Mouse (Mus musculus): ENCODE measurements around the gene Polr3e. TPM values are rescaled to one million over a fixed set of nuclear protein-coding genes. Genes with fewer than 3 reads are reported as not detected.
"Not testable (repeated sequence)": the region's sequence is repeated elsewhere in the genome, so short reads cannot be mapped to it uniquely, and the experiment has no call there.

The Polr3e gene
- total RNA-seq, 1 experiment: 44.4 TPM

GRCm38 (mm10) chr7:120943936-120944509 lies 26.5 kb downstream of the Polr3e start:
- TF ChIP-seq CHD2 (IDR thresholded peaks at IDR 0.05; ENCODE audit: low read depth, low read length) (no peak), MAFK (IDR thresholded peaks at IDR 0.05; ENCODE audit: insufficient read depth, low read depth, low read length) (no peak), HCFC1 (IDR thresholded peaks at IDR 0.05; ENCODE audit: borderline replicate concordance, insufficient read depth, low read length) (no peak), ZC3H11A (IDR thresholded peaks at IDR 0.05; ENCODE audit: borderline replicate concordance, low read depth, low read length) (no peak), ZNF384 (IDR thresholded peaks at IDR 0.05; ENCODE audit: low read depth, low read length) (no peak)
- Histone ChIP-seq H3K9me3 (ENCODE audit: control insufficient read depth, insufficient read depth, low read depth, low read length) (no peaks in the 10 kb centered on the region), H3K4me3 (ENCODE audit: insufficient read depth in 1 of 2, low read depth in 1 of 2, low read length in 2 of 2, poor library complexity in 1 of 2, severe bottlenecking in 1 of 2) (no peak overlapping the region), H3K4me1 (ENCODE audit: control insufficient read depth in 2 of 2, insufficient read depth in 2 of 2, low read length in 2 of 2, poor library complexity in 1 of 2) (peaks cover 0 to 3% of the 10 kb centered on the region in 2 experiments; a peak in 1 of 4 replicates), H3K36me3 (ENCODE audit: control insufficient read depth, insufficient read depth, low read length, poor library complexity, severe bottlenecking) (peaks cover 56% of the 10 kb centered on the region), H3K27ac (ENCODE audit: insufficient read depth, low read depth, low read length, poor library complexity, severe bottlenecking) (no peak overlapping the region), H3K9ac (ENCODE audit: insufficient read depth, low read depth, low read length, poor library complexity, severe bottlenecking) (no peak overlapping the region)
- no peak for DNase-seq (ENCODE audit: low read depth, low spot score)
- in situ Hi-C loops (cut with MboI; ENCODE audit: low sequenced_read_pairs in 2 of 2, unreplicated experiment in 2 of 2): no loop called here

GRCm38 (mm10) chr7:120953591-120953990 lies 36.0 kb downstream of the Polr3e start:
- H3K27ac ChIP-seq (ENCODE audit: insufficient read depth, low read depth, low read length, poor library complexity, severe bottlenecking); H3K4me3 ChIP-seq (ENCODE audit: insufficient read depth in 1 of 2, low read depth in 1 of 2, low read length in 2 of 2, poor library complexity in 1 of 2, severe bottlenecking in 1 of 2); in situ Hi-C loops (cut with MboI; ENCODE audit: low sequenced_read_pairs in 2 of 2, unreplicated experiment in 2 of 2); H3K4me1 ChIP-seq (ENCODE audit: control insufficient read depth in 2 of 2, insufficient read depth in 2 of 2, low read length in 2 of 2, poor library complexity in 1 of 2); H3K9ac ChIP-seq (ENCODE audit: insufficient read depth, low read depth, low read length, poor library complexity, severe bottlenecking); DNase-seq (ENCODE audit: low read depth, low spot score); H3K9me3 ChIP-seq (ENCODE audit: control insufficient read depth, insufficient read depth, low read depth, low read length): not testable (repeated sequence)
- H3K36me3 ChIP-seq (ENCODE audit: control insufficient read depth, insufficient read depth, low read length, poor library complexity, severe bottlenecking): peaks cover 14% of the 10 kb centered on the region

DNA sequence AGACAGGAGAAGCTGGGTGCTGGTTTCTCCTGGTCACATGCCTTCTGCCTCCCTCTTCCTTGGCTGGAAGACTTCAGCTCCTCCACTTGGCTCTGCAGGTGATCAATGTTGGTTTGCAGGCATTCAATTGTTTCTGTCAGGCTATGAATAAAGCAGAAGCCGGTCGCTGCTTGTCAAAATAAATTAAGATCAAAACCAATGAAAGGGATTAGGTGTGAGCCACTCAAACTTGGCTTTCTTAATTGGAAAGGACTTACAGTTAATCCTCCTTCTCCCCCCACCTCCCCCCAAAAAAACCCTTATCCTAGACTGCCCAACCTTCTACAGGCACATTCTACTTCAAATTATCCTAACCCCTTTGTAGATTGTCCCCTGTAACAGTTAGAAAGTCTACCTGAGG lies 42.6 kb downstream of the Polr3e start:
- in situ Hi-C loops (cut with MboI; ENCODE audit: low sequenced_read_pairs in 2 of 2, unreplicated experiment in 2 of 2): no loop called here
- no peak overlapping the region for H3K4me3 ChIP-seq (ENCODE audit: insufficient read depth in 1 of 2, low read depth in 1 of 2, low read length in 2 of 2, poor library complexity in 1 of 2, severe bottlenecking in 1 of 2)
- TF ChIP-seq CHD2 (IDR thresholded peaks at IDR 0.05; ENCODE audit: low read depth, low read length) (no peak), MAFK (IDR thresholded peaks at IDR 0.05; ENCODE audit: insufficient read depth, low read depth, low read length) (no peak), HCFC1 (IDR thresholded peaks at IDR 0.05; ENCODE audit: borderline replicate concordance, insufficient read depth, low read length) (no peak), ZNF384 (IDR thresholded peaks at IDR 0.05; ENCODE audit: low read depth, low read length) (no peak), ZC3H11A (IDR thresholded peaks at IDR 0.05; ENCODE audit: borderline replicate concordance, low read depth, low read length) (no peak)
- H3K9me3 ChIP-seq (ENCODE audit: control insufficient read depth, insufficient read depth, low read depth, low read length): no peaks in the 10 kb centered on the region
- peaks cover 20% of the 10 kb centered on the region for H3K36me3 ChIP-seq (ENCODE audit: control insufficient read depth, insufficient read depth, low read length, poor library complexity, severe bottlenecking)
- no peak for DNase-seq (ENCODE audit: low read depth, low spot score)
- no peak overlapping the region for H3K9ac ChIP-seq (ENCODE audit: insufficient read depth, low read depth, low read length, poor library complexity, severe bottlenecking)
- H3K4me1 ChIP-seq (ENCODE audit: control insufficient read depth in 2 of 2, insufficient read depth in 2 of 2, low read length in 2 of 2, poor library complexity in 1 of 2): no peaks in the 10 kb centered on the region
- H3K27ac ChIP-seq (ENCODE audit: insufficient read depth, low read depth, low read length, poor library complexity, severe bottlenecking): no peak overlapping the region

- DNase-seq (ENCODE audit: low read depth, low spot score): no peak
- in situ Hi-C loops (cut with MboI; ENCODE audit: low sequenced_read_pairs in 2 of 2, unreplicated experiment in 2 of 2): no loop called here
- Histone ChIP-seq H3K9me3 (ENCODE audit: control insufficient read depth, insufficient read depth, low read depth, low read length) (no peaks in the 10 kb centered on the region), H3K27ac (ENCODE audit: insufficient read depth, low read depth, low read length, poor library complexity, severe bottlenecking) (no peak overlapping the region), H3K4me1 (ENCODE audit: control insufficient read depth in 2 of 2, insufficient read depth in 2 of 2, low read length in 2 of 2, poor library complexity in 1 of 2) (no peaks in the 10 kb centered on the region), H3K36me3 (ENCODE audit: control insufficient read depth, insufficient read depth, low read length, poor library complexity, severe bottlenecking) (peaks cover 20% of the 10 kb centered on the region), H3K9ac (ENCODE audit: insufficient read depth, low read depth, low read length, poor library complexity, severe bottlenecking) (no peak overlapping the region), H3K4me3 (ENCODE audit: insufficient read depth in 1 of 2, low read depth in 1 of 2, low read length in 2 of 2, poor library complexity in 1 of 2, severe bottlenecking in 1 of 2) (no peak overlapping the region)
- TF ChIP-seq HCFC1 (IDR thresholded peaks at IDR 0.05; ENCODE audit: borderline replicate concordance, insufficient read depth, low read length) (no peak), ZNF384 (IDR thresholded peaks at IDR 0.05; ENCODE audit: low read depth, low read length) (no peak), MAFK (IDR thresholded peaks at IDR 0.05; ENCODE audit: insufficient read depth, low read depth, low read length) (no peak), ZC3H11A (IDR thresholded peaks at IDR 0.05; ENCODE audit: borderline replicate concordance, low read depth, low read length) (no peak), CHD2 (IDR thresholded peaks at IDR 0.05; ENCODE audit: low read depth, low read length) (no peak)
Observed at GRCm38 (mm10) chr7:120960601-120961000, 43.1 kb downstream of the Polr3e start.

DNA sequence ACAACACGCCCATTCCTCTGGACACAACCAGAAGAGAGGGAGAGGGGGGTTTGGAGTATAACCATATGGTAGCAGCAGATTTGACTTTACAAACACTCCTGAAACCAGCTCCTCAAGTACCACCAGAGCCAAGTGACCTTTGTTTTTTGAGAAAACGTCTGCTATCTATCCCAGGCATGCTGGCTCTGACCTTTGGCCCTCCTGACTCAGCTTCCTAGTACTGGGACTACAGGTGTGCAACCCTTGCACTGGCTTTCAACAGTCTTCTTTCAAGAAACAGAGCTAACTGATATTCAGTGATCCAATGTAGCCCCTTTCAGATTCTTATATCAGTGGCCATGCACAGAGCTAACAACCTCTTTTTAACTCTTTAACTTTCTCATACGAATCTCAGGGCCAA lies 44.3 kb downstream of the Polr3e start:
- no peaks in the 10 kb centered on the region for H3K9me3 ChIP-seq (ENCODE audit: control insufficient read depth, insufficient read depth, low read depth, low read length)
- H3K4me3 ChIP-seq (ENCODE audit: insufficient read depth in 1 of 2, low read depth in 1 of 2, low read length in 2 of 2, poor library complexity in 1 of 2, severe bottlenecking in 1 of 2): no peak overlapping the region
- DNase-seq (ENCODE audit: low read depth, low spot score): no peak
- peaks cover 0 to 2% of the 10 kb centered on the region in 2 experiments; a peak in 1 of 4 replicates for H3K4me1 ChIP-seq (ENCODE audit: control insufficient read depth in 2 of 2, insufficient read depth in 2 of 2, low read length in 2 of 2, poor library complexity in 1 of 2)
- H3K9ac ChIP-seq (ENCODE audit: insufficient read depth, low read depth, low read length, poor library complexity, severe bottlenecking): no peak overlapping the region
- in situ Hi-C loops (cut with MboI; ENCODE audit: low sequenced_read_pairs in 2 of 2, unreplicated experiment in 2 of 2): no loop called here
- H3K27ac ChIP-seq (ENCODE audit: insufficient read depth, low read depth, low read length, poor library complexity, severe bottlenecking): no peak overlapping the region
- TF ChIP-seq MAFK (IDR thresholded peaks at IDR 0.05; ENCODE audit: insufficient read depth, low read depth, low read length) (no peak), HCFC1 (IDR thresholded peaks at IDR 0.05; ENCODE audit: borderline replicate concordance, insufficient read depth, low read length) (no peak), ZC3H11A (IDR thresholded peaks at IDR 0.05; ENCODE audit: borderline replicate concordance, low read depth, low read length) (no peak), ZNF384 (IDR thresholded peaks at IDR 0.05; ENCODE audit: low read depth, low read length) (no peak), CHD2 (IDR thresholded peaks at IDR 0.05; ENCODE audit: low read depth, low read length) (no peak)
- peaks cover 16% of the 10 kb centered on the region for H3K36me3 ChIP-seq (ENCODE audit: control insufficient read depth, insufficient read depth, low read length, poor library complexity, severe bottlenecking)

Measured in ES-E14 (cell line).